12 mouse cellular contexts compared by ENCODE assay signal in the genomic region with DNA sequence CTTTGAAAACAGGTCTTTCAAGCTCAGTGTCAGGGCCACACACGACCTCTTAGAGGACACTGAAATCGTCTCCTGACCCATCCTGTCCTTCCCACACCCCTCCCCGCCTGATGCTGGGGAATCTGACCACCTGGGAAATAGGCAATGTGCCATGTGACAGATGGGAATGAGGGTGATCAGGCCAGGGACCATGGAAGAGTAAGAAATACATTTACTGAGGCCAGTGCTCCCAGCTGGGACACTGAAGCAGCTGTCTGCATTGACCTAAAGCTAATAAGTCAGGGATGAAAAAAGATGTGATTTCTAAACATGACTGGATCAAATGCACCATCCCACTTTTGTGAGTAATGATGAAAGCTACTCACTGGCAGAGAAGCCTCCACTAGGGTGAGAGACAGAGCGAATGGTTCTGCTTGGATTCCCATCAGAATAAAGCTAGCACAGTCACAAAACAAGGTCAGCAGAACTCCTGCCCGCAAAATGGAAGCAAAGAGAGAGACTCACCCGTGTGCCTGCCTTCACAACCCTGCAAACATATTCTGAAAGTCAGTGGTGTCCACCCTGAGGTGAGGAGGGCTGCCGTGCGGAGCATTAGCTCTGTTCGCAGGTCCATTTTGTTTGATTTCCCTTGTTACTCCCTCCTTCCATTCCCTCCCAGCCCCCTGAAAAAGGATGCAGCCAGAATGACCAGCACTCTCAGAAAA.
A peak's percentile ranks its signal among the peaks of the same experiment; 100 is the strongest.
DNase-seq lines count a peak whose midpoint lies in the region; ATAC-seq lines count a peak whose summit lies in the region.
"Had no signal": no experiment of that assay in that cellular context is flagged by ENCODE, and none has a peak within 500 bp of the region (broad histone marks: within the 10 kb centered on the region; RNA-seq: fewer than 3 reads in every experiment).

No protein-coding gene starts in this region.

- DNase-seq in layer of hippocampus, postnatal 10 days (ENCODE audit: low spot score in 2 of 2) = peak; percentile 29 to 32
- DNase-seq in layer of hippocampus, adult 9-10 months (ENCODE audit: low spot score) = no peak
- peak; percentile 88 for DNase-seq in cerebellum, adult 9-11 months
- DNase-seq in hindbrain, embryonic 14.5 days (ENCODE audit: low spot score) = no peak
- no peak for DNase-seq in adrenal gland, postnatal 10 days
- no peak for DNase-seq in urinary bladder, postnatal 4 days (ENCODE audit: low spot score in 2 of 2)
- no peak for DNase-seq in B cell, adult 2 months
- DNase-seq: kidney, adult 11 months had no signal

- H3K4me2 ChIP-seq in hindbrain, embryonic 14.5 days (replicated peaks) = peak overlapping the region; percentile 28; the same call in 1 of the 2 replicates
- H3K4me2 ChIP-seq in neural tube, embryonic 14.5 days (ENCODE audit: low read depth, low read length) = no peak overlapping the region
- H3K4me2 ChIP-seq: liver, embryonic 12.5 days had no signal

- H3K9ac ChIP-seq in hindbrain, embryonic 14.5 days = peak overlapping the region; percentile 36; the same call in 1 of the 2 replicates
- H3K9ac ChIP-seq in neural tube, embryonic 14.5 days (replicated peaks; ENCODE audit: low read depth, low read length) = no peak overlapping the region
- H3K9ac ChIP-seq: liver, embryonic 12.5 days had no signal

- no peaks in the 10 kb centered on the region for H3K27me3 ChIP-seq in hindbrain, embryonic 14.5 days (ENCODE audit: control insufficient read depth, insufficient read depth, low read length)
- H3K27me3 ChIP-seq in neural tube, embryonic 14.5 days (ENCODE audit: control insufficient read depth, insufficient read depth, low read length) = no peaks in the 10 kb centered on the region
- H3K27me3 ChIP-seq: CH12.LX; liver, embryonic 12.5 days; megakaryocyte, embryonic 14.5 days had no signal

- 46% methylated on average over 9 of the region's 9 CpGs for WGBS in hindbrain, embryonic 14.5 days
- 54% methylated on average over 9 of the region's 9 CpGs for WGBS in neural tube, embryonic 14.5 days

- H3K36me3 ChIP-seq in hindbrain, embryonic 14.5 days (replicated peaks; ENCODE audit: control insufficient read depth, insufficient read depth) = no peaks in the 10 kb centered on the region
- no peaks in the 10 kb centered on the region for H3K36me3 ChIP-seq in neural tube, embryonic 14.5 days (ENCODE audit: control insufficient read depth, insufficient read depth, low read length)
- H3K36me3 ChIP-seq: liver, embryonic 12.5 days had no signal

- no peaks in the 10 kb centered on the region for H3K9me3 ChIP-seq in hindbrain, embryonic 14.5 days (ENCODE audit: control insufficient read depth, low read length)
- no peaks in the 10 kb centered on the region for H3K9me3 ChIP-seq in neural tube, embryonic 14.5 days (ENCODE audit: control insufficient read depth, low read length)
- H3K9me3 ChIP-seq: liver, embryonic 12.5 days had no signal

- ATAC-seq in hindbrain, embryonic 14.5 days (ENCODE audit: low FRiP score) = peak; percentile 53
- peak; percentile 49; the same call in 1 of the 2 replicates for ATAC-seq in neural tube, embryonic 14.5 days (ENCODE audit: low read depth)
- ATAC-seq: liver, embryonic 12.5 days had no signal

- H3K4me3 ChIP-seq in hindbrain, embryonic 14.5 days (replicated peaks; ENCODE audit: low read length) = no peak overlapping the region
- H3K4me3 ChIP-seq in neural tube, embryonic 14.5 days (ENCODE audit: low read depth, low read length) = no peak overlapping the region
- H3K4me3 ChIP-seq: liver, embryonic 12.5 days; megakaryocyte, embryonic 14.5 days had no signal

- H3K4me1 ChIP-seq in hindbrain, embryonic 14.5 days (replicated peaks; ENCODE audit: control insufficient read depth, insufficient read depth, low read length) = peaks cover 11% of the 10 kb centered on the region; the same call in 1 of the 2 replicates
- no peaks in the 10 kb centered on the region; the same call in 1 of the 2 replicates for H3K4me1 ChIP-seq in neural tube, embryonic 14.5 days (ENCODE audit: control insufficient read depth, insufficient read depth, low read length)
- H3K4me1 ChIP-seq: liver, embryonic 12.5 days; megakaryocyte, embryonic 14.5 days had no signal

- H3K27ac ChIP-seq in hindbrain, embryonic 14.5 days = peak overlapping the region; percentile 88
- peak overlapping the region; percentile 68; the same call in 1 of the 2 replicates for H3K27ac ChIP-seq in neural tube, embryonic 14.5 days (ENCODE audit: low read depth, low read length)
- H3K27ac ChIP-seq: liver, embryonic 12.5 days had no signal

Comparison
In these comparisons a context has a peak if more than half of its experiments do, and no peak if none do; other contexts are left out.
1. DNase-seq: peak in layer of hippocampus, postnatal 10 days (2 of 2) and cerebellum, adult 9-11 months (single experiment); none in layer of hippocampus, adult 9-10 months (single experiment), hindbrain, embryonic 14.5 days (single experiment), adrenal gland, postnatal 10 days (single experiment), urinary bladder, postnatal 4 days (0 of 2) and B cell, adult 2 months (0 of 2).